Mouse (Mus musculus): ENCODE measurements at regions not wholly inside any gene's neighbourhood (a gene's known extent, or its start where the extent isn't known, plus 50 kb on each side); places are given as distances from the start of the nearest gene placed in this dataset.

DNA sequence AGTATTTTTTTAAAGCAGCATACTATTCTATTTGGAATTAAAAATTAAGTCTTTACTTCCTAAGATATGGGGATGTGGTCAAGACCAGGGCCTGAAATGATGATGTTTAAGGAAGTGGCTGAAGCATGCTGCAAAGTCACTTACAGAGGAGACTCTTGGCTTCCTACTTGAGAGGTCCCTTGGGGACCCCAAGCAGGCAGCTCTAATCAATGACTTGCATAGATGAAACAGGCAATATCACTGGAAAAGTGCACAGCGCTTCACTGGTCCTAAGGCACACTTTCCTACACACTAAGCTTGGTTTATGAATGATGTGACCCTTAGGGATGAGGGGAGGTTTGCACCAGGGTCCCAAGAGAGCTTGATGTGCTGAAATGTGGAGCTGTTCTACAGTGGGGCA is 99.2 kb upstream of the Irs2 start:
- TF ChIP-seq CTCF (IDR thresholded peaks at IDR 0.05; ENCODE audit: low read depth) (no peak), EP300 (IDR thresholded peaks at IDR 0.05; ENCODE audit: low read depth) (no peak)
